Mouse (Mus musculus): Measurements from ENCODE around the gene Gm20765. TPM values are rescaled to one million over a fixed set of nuclear protein-coding genes. Genes with fewer than 3 reads are reported as not detected.
"Not testable (repeated sequence)": the region's sequence is repeated elsewhere in the genome, so short reads cannot be mapped to it uniquely, and the experiment has no call there.

Gm20765 gene
- total RNA-seq (2012; rRNA removed) (not detected in 2 replicates), polyA plus RNA-seq (2012; ENCODE audit: insufficient read depth in 1 of 2, insufficient read length in 2 of 2, low read depth in 1 of 2, low replicate concordance in 2 of 2, missing spikeins in 1 of 2) (not detected)

DNA sequence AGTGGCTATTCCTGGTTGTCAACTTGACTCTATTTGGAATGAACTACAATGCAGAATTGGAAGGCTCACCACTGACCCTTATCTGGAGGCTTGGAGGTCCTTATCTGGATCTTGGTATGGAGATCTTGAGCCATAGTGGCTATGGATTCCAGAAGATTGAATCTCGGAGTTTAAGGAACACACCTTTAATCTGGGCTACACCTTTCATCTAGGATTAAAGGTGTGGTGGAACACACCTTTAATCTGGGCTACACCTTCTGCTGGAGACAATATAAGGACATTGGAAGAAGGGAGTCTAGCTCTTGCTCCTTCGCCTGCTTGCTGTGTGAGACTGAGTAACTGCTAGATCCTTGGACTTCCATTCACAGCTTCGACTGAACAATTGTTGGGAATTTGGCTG lies at the start of gene Gm20765:
Gene Gm20765 (plus strand): TSS at position 301 of the 400 bp plus-strand sequence.
- not testable (repeated sequence) for H3K27ac ChIP-seq (ENCODE audit: control insufficient read depth, low read depth, low read length); H3K79me2 ChIP-seq (ENCODE audit: control insufficient read depth, insufficient read depth, low read length, poor library complexity); H3K4me3 ChIP-seq (ENCODE audit: control insufficient read depth in 1 of 2, insufficient read depth in 1 of 2, low read depth in 2 of 2, low read length in 2 of 2); DNase-seq (ENCODE audit: low read depth, low spot score); H3K36me3 ChIP-seq (ENCODE audit: control insufficient read depth in 1 of 2, insufficient read depth in 2 of 2, low read length in 2 of 2); H3K9ac ChIP-seq (ENCODE audit: control insufficient read depth, low read depth, low read length, poor library complexity, severe bottlenecking); H3K4me1 ChIP-seq (ENCODE audit: control insufficient read depth in 1 of 2, insufficient read depth in 2 of 2, low read length in 2 of 2); H3K27me3 ChIP-seq (ENCODE audit: control insufficient read depth in 1 of 2, insufficient read depth in 2 of 2, low read length in 2 of 2); H3K9me3 ChIP-seq (replicated peaks; ENCODE audit: insufficient read depth, low read length)

DNA sequence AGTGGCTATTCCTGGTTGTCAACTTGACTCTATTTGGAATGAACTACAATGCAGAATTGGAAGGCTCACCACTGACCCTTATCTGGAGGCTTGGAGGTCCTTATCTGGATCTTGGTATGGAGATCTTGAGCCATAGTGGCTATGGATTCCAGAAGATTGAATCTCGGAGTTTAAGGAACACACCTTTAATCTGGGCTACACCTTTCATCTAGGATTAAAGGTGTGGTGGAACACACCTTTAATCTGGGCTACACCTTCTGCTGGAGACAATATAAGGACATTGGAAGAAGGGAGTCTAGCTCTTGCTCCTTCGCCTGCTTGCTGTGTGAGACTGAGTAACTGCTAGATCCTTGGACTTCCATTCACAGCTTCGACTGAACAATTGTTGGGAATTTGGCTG lies 42.6 kb upstream of the Gm20765 start, which contains the start of gene Gm21293:
Gene Gm21293 (plus strand): TSS at position 301 of the 400 bp plus-strand sequence.
- not testable (repeated sequence) for H3K27me3 ChIP-seq (ENCODE audit: control insufficient read depth in 1 of 2, insufficient read depth in 2 of 2, low read length in 2 of 2); H3K9me3 ChIP-seq (replicated peaks; ENCODE audit: insufficient read depth, low read length); H3K4me3 ChIP-seq (ENCODE audit: control insufficient read depth in 1 of 2, insufficient read depth in 1 of 2, low read depth in 2 of 2, low read length in 2 of 2); H3K36me3 ChIP-seq (ENCODE audit: control insufficient read depth in 1 of 2, insufficient read depth in 2 of 2, low read length in 2 of 2); H3K9ac ChIP-seq (ENCODE audit: control insufficient read depth, low read depth, low read length, poor library complexity, severe bottlenecking); H3K4me1 ChIP-seq (ENCODE audit: control insufficient read depth in 1 of 2, insufficient read depth in 2 of 2, low read length in 2 of 2); DNase-seq (ENCODE audit: low read depth, low spot score); H3K79me2 ChIP-seq (ENCODE audit: control insufficient read depth, insufficient read depth, low read length, poor library complexity); H3K27ac ChIP-seq (ENCODE audit: control insufficient read depth, low read depth, low read length)

DNA sequence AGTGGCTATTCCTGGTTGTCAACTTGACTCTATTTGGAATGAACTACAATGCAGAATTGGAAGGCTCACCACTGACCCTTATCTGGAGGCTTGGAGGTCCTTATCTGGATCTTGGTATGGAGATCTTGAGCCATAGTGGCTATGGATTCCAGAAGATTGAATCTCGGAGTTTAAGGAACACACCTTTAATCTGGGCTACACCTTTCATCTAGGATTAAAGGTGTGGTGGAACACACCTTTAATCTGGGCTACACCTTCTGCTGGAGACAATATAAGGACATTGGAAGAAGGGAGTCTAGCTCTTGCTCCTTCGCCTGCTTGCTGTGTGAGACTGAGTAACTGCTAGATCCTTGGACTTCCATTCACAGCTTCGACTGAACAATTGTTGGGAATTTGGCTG lies 34.1 kb upstream of the Gm20765 start, which contains the start of gene Gm6763:
Gene Gm6763 (plus strand): TSS at position 301 of the 400 bp plus-strand sequence.
- not testable (repeated sequence) for H3K4me3 ChIP-seq (ENCODE audit: control insufficient read depth in 1 of 2, insufficient read depth in 1 of 2, low read depth in 2 of 2, low read length in 2 of 2); H3K4me1 ChIP-seq (ENCODE audit: control insufficient read depth in 1 of 2, insufficient read depth in 2 of 2, low read length in 2 of 2); H3K36me3 ChIP-seq (ENCODE audit: control insufficient read depth in 1 of 2, insufficient read depth in 2 of 2, low read length in 2 of 2); H3K79me2 ChIP-seq (ENCODE audit: control insufficient read depth, insufficient read depth, low read length, poor library complexity); H3K9ac ChIP-seq (ENCODE audit: control insufficient read depth, low read depth, low read length, poor library complexity, severe bottlenecking); H3K27me3 ChIP-seq (ENCODE audit: control insufficient read depth in 1 of 2, insufficient read depth in 2 of 2, low read length in 2 of 2); H3K27ac ChIP-seq (ENCODE audit: control insufficient read depth, low read depth, low read length); H3K9me3 ChIP-seq (replicated peaks; ENCODE audit: insufficient read depth, low read length); DNase-seq (ENCODE audit: low read depth, low spot score)

DNA sequence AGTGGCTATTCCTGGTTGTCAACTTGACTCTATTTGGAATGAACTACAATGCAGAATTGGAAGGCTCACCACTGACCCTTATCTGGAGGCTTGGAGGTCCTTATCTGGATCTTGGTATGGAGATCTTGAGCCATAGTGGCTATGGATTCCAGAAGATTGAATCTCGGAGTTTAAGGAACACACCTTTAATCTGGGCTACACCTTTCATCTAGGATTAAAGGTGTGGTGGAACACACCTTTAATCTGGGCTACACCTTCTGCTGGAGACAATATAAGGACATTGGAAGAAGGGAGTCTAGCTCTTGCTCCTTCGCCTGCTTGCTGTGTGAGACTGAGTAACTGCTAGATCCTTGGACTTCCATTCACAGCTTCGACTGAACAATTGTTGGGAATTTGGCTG lies 25.6 kb upstream of the Gm20765 start, which contains the start of gene Gm8764:
Gene Gm8764 (plus strand): TSS at position 301 of the 400 bp plus-strand sequence.
- H3K27me3 ChIP-seq (ENCODE audit: control insufficient read depth in 1 of 2, insufficient read depth in 2 of 2, low read length in 2 of 2); H3K79me2 ChIP-seq (ENCODE audit: control insufficient read depth, insufficient read depth, low read length, poor library complexity); H3K4me3 ChIP-seq (ENCODE audit: control insufficient read depth in 1 of 2, insufficient read depth in 1 of 2, low read depth in 2 of 2, low read length in 2 of 2); H3K36me3 ChIP-seq (ENCODE audit: control insufficient read depth in 1 of 2, insufficient read depth in 2 of 2, low read length in 2 of 2); H3K27ac ChIP-seq (ENCODE audit: control insufficient read depth, low read depth, low read length); H3K9ac ChIP-seq (ENCODE audit: control insufficient read depth, low read depth, low read length, poor library complexity, severe bottlenecking); DNase-seq (ENCODE audit: low read depth, low spot score); H3K9me3 ChIP-seq (replicated peaks; ENCODE audit: insufficient read depth, low read length); H3K4me1 ChIP-seq (ENCODE audit: control insufficient read depth in 1 of 2, insufficient read depth in 2 of 2, low read length in 2 of 2): not testable (repeated sequence)

DNA sequence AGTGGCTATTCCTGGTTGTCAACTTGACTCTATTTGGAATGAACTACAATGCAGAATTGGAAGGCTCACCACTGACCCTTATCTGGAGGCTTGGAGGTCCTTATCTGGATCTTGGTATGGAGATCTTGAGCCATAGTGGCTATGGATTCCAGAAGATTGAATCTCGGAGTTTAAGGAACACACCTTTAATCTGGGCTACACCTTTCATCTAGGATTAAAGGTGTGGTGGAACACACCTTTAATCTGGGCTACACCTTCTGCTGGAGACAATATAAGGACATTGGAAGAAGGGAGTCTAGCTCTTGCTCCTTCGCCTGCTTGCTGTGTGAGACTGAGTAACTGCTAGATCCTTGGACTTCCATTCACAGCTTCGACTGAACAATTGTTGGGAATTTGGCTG lies 17.1 kb upstream of the Gm20765 start, which contains the start of gene Gm21304:
Gene Gm21304 (plus strand): TSS at position 301 of the 400 bp plus-strand sequence.
- H3K27me3 ChIP-seq (ENCODE audit: control insufficient read depth in 1 of 2, insufficient read depth in 2 of 2, low read length in 2 of 2); H3K4me1 ChIP-seq (ENCODE audit: control insufficient read depth in 1 of 2, insufficient read depth in 2 of 2, low read length in 2 of 2); H3K36me3 ChIP-seq (ENCODE audit: control insufficient read depth in 1 of 2, insufficient read depth in 2 of 2, low read length in 2 of 2); H3K9me3 ChIP-seq (replicated peaks; ENCODE audit: insufficient read depth, low read length); H3K27ac ChIP-seq (ENCODE audit: control insufficient read depth, low read depth, low read length); DNase-seq (ENCODE audit: low read depth, low spot score); H3K4me3 ChIP-seq (ENCODE audit: control insufficient read depth in 1 of 2, insufficient read depth in 1 of 2, low read depth in 2 of 2, low read length in 2 of 2); H3K9ac ChIP-seq (ENCODE audit: control insufficient read depth, low read depth, low read length, poor library complexity, severe bottlenecking); H3K79me2 ChIP-seq (ENCODE audit: control insufficient read depth, insufficient read depth, low read length, poor library complexity): not testable (repeated sequence)

DNA sequence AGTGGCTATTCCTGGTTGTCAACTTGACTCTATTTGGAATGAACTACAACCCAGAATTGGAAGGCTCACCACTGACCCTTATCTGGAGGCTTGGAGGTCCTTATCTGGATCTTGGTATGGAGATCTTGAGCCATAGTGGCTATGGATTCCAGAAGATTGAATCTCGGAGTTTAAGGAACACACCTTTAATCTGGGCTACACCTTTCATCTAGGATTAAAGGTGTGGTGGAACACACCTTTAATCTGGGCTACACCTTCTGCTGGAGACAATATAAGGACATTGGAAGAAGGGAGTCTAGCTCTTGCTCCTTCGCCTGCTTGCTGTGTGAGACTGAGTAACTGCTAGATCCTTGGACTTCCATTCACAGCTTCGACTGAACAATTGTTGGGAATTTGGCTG lies 8.6 kb upstream of the Gm20765 start, which contains the start of gene Gm21312:
Gene Gm21312 (plus strand): TSS at position 301 of the 400 bp plus-strand sequence.
- H3K27me3 ChIP-seq (ENCODE audit: control insufficient read depth in 1 of 2, insufficient read depth in 2 of 2, low read length in 2 of 2); H3K9ac ChIP-seq (ENCODE audit: control insufficient read depth, low read depth, low read length, poor library complexity, severe bottlenecking); DNase-seq (ENCODE audit: low read depth, low spot score); H3K27ac ChIP-seq (ENCODE audit: control insufficient read depth, low read depth, low read length); H3K4me3 ChIP-seq (ENCODE audit: control insufficient read depth in 1 of 2, insufficient read depth in 1 of 2, low read depth in 2 of 2, low read length in 2 of 2); H3K36me3 ChIP-seq (ENCODE audit: control insufficient read depth in 1 of 2, insufficient read depth in 2 of 2, low read length in 2 of 2); H3K79me2 ChIP-seq (ENCODE audit: control insufficient read depth, insufficient read depth, low read length, poor library complexity); H3K9me3 ChIP-seq (replicated peaks; ENCODE audit: insufficient read depth, low read length); H3K4me1 ChIP-seq (ENCODE audit: control insufficient read depth in 1 of 2, insufficient read depth in 2 of 2, low read length in 2 of 2): not testable (repeated sequence)

DNA sequence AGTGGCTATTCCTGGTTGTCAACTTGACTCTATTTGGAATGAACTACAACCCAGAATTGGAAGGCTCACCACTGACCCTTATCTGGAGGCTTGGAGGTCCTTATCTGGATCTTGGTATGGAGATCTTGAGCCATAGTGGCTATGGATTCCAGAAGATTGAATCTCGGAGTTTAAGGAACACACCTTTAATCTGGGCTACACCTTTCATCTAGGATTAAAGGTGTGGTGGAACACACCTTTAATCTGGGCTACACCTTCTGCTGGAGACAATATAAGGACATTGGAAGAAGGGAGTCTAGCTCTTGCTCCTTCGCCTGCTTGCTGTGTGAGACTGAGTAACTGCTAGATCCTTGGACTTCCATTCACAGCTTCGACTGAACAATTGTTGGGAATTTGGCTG lies 8.4 kb downstream of the Gm20765 start, which contains the start of gene Gm4340:
Gene Gm4340 (plus strand): TSS at position 301 of the 400 bp plus-strand sequence.
- not testable (repeated sequence) for H3K36me3 ChIP-seq (ENCODE audit: control insufficient read depth in 1 of 2, insufficient read depth in 2 of 2, low read length in 2 of 2); H3K9ac ChIP-seq (ENCODE audit: control insufficient read depth, low read depth, low read length, poor library complexity, severe bottlenecking); H3K4me3 ChIP-seq (ENCODE audit: control insufficient read depth in 1 of 2, insufficient read depth in 1 of 2, low read depth in 2 of 2, low read length in 2 of 2); H3K4me1 ChIP-seq (ENCODE audit: control insufficient read depth in 1 of 2, insufficient read depth in 2 of 2, low read length in 2 of 2); H3K9me3 ChIP-seq (replicated peaks; ENCODE audit: insufficient read depth, low read length); H3K27me3 ChIP-seq (ENCODE audit: control insufficient read depth in 1 of 2, insufficient read depth in 2 of 2, low read length in 2 of 2); H3K79me2 ChIP-seq (ENCODE audit: control insufficient read depth, insufficient read depth, low read length, poor library complexity); DNase-seq (ENCODE audit: low read depth, low spot score); H3K27ac ChIP-seq (ENCODE audit: control insufficient read depth, low read depth, low read length)
